Mouse (Mus musculus) kidney, adult 2 months (tissue): ENCODE results near the gene Grik5.
A peak's percentile ranks its signal among the peaks of the same experiment; 100 is the strongest.

ENCODE experiments used
- CTCF ChIP-seq: fragments of 200-500 bp; conservative IDR thresholded peaks from 2 replicates; pipeline ENCODE4 v1.5.1; 2011; ENCODE audit warnings: low read depth, mild to moderate bottlenecking, control low read depth, low read length, moderate library complexity, mixed read lengths; ENCODE audit not compliant: insufficient read depth, insufficient read length
- POLR2A ChIP-seq: fragments of 200-500 bp; IDR thresholded peaks from one replicate; pipeline ENCODE4 v1.6.1; 2011; ENCODE audit warnings: low read depth, low read length, control low read depth

DNA sequence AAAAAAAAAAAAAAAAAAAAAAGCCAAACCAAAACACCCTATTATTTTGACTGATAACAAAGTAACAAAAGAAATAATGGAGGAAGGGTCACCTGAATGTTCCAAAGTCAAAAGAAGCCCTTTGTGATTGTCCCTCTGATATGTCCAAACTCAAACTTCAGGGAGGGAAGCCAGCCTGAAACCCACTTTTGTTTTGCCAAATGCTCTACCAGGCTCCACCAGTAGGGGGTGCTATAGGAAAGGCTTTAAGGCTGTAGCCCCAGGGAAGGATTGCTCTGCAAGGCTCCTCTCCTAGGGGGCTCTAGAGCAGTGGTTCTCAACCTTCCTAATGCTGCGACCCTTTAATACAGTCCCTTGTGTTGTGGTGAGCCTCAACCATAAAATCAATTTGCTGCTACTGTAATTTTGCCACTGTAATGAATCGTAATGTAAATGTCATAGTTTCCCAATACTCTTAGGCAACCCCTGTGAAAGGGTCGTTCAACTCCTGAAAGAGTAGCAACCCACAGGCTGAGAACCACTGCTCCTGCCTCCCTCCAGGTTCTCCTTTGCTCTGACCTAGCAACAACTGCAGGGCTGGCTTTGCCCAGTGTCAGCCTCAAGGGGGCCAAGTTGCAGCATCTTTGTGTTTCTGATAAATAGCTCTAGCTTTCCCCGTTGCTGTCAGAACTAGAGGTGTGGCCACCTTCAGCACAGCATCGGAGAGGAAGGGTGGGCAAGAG, 42.0 kb downstream of the Grik5 start:
- TF ChIP-seq POLR2A, result no peak
- TF ChIP-seq CTCF, result peak; percentile 75
